Mouse (Mus musculus) testis, adult 2 months (tissue): ENCODE measurements around the gene Ric8b.

Source experiments
- CTCF ChIP-seq: fragments of 200-500 bp; IDR thresholded peaks from 2 replicates; pipeline ENCODE4 v1.5.1; 2012; ENCODE audit warnings: low read depth, mild to moderate bottlenecking, inconsistent platforms, low read length, moderate library complexity; ENCODE audit not compliant: control insufficient read depth, insufficient read depth, insufficient replicate concordance
- POLR2A ChIP-seq: fragments of 200-500 bp; IDR thresholded peaks from 2 replicates; pipeline ENCODE4 v1.6.1; 2012; ENCODE audit warnings: low read depth, mild to moderate bottlenecking, inconsistent platforms, low read length, moderate library complexity; ENCODE audit not compliant: control insufficient read depth

DNA sequence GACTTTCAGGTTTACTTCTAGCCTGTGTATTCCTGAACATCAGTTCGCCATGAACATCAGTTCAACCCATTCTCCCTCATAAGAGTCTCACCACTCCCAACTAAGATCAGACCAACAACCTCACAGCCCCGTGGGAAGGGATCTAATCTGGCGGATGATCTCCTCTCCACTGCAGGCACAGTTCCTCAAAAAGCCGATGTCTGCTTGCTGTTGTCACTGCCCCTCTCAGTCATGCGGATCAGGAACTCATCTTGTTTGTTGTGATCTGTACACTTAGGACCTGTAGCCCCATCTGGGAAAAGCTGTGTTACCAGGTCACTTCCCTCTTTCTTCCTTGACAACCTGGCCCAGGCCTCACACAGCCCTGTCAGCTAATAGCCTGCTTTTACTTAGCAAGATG lies 45.7 kb downstream of the Ric8b start:
- TF ChIP-seq CTCF (no peak), POLR2A (no peak)
